Mouse (Mus musculus): ENCODE measurements around the gene Cdkn1b. TPM values are rescaled to one million over a fixed set of nuclear protein-coding genes. Genes with fewer than 3 reads are reported as not detected.

Gene Cdkn1b
- polyA plus RNA-seq, 1 experiment, result 59.8 TPM

GRCm38 (mm10) chr6:134943759-134944407, 23.7 kb downstream of the Cdkn1b start:
- peaks cover 18% of the 10 kb centered on the region for H3K4me1 ChIP-seq (ENCODE audit: control insufficient read depth, insufficient read depth, low read length)
- H3K27ac ChIP-seq (ENCODE audit: insufficient read depth, low read length), result peak overlapping the region; percentile 58
- TF ChIP-seq POLR2A (IDR thresholded peaks at IDR 0.05; ENCODE audit: low read depth, low read length), result no peak
- TF ChIP-seq CTCF (IDR thresholded peaks at IDR 0.05; ENCODE audit: borderline replicate concordance, insufficient read depth, low read length), result no peak
- no peak overlapping the region for H3K4me3 ChIP-seq (ENCODE audit: insufficient read depth, low read length)

GRCm38 (mm10) chr6:134946054-134946453, 25.9 kb downstream of the Cdkn1b start:
- TF ChIP-seq POLR2A (IDR thresholded peaks at IDR 0.05; ENCODE audit: low read depth, low read length), result no peak
- Histone ChIP-seq H3K4me3 (ENCODE audit: insufficient read depth, low read length) (no peak overlapping the region), H3K27ac (ENCODE audit: insufficient read depth, low read length) (peak overlapping the region; percentile 28), H3K4me1 (ENCODE audit: control insufficient read depth, insufficient read depth, low read length) (peaks cover 18% of the 10 kb centered on the region)

- TF ChIP-seq POLR2A (IDR thresholded peaks at IDR 0.05; ENCODE audit: low read depth, low read length) (no peak), CTCF (IDR thresholded peaks at IDR 0.05; ENCODE audit: borderline replicate concordance, insufficient read depth, low read length) (no peak)
- H3K4me1 ChIP-seq (ENCODE audit: control insufficient read depth, insufficient read depth, low read length), result peaks cover 18% of the 10 kb centered on the region
These were observed 26.7 kb downstream of the Cdkn1b start for GRCm38 (mm10) chr6:134946858-134947257.

GRCm38 (mm10) chr6:134947311-134948087, 27.3 kb downstream of the Cdkn1b start:
- peaks cover 18% of the 10 kb centered on the region for H3K4me1 ChIP-seq (ENCODE audit: control insufficient read depth, insufficient read depth, low read length)
- no peak for TF ChIP-seq POLR2A (IDR thresholded peaks at IDR 0.05; ENCODE audit: low read depth, low read length)
- TF ChIP-seq CTCF (IDR thresholded peaks at IDR 0.05; ENCODE audit: borderline replicate concordance, insufficient read depth, low read length), result 0 out of 2 replicates have a peak, but pooled peaks have one; percentile 12
- no peak overlapping the region for H3K4me3 ChIP-seq (ENCODE audit: insufficient read depth, low read length)
- H3K27ac ChIP-seq (ENCODE audit: insufficient read depth, low read length), result no peak overlapping the region

More at GRCm38 (mm10) chr6:134946858-134947257, 26.7 kb downstream of the Cdkn1b start:
- Histone ChIP-seq H3K27ac (ENCODE audit: insufficient read depth, low read length) (no peak overlapping the region), H3K4me3 (ENCODE audit: insufficient read depth, low read length) (no peak overlapping the region)

- Histone ChIP-seq H3K4me3 (ENCODE audit: insufficient read depth, low read length) (no peak overlapping the region), H3K27ac (ENCODE audit: insufficient read depth, low read length) (no peak overlapping the region), H3K4me1 (ENCODE audit: control insufficient read depth, insufficient read depth, low read length) (peaks cover 15% of the 10 kb centered on the region)
- TF ChIP-seq POLR2A (IDR thresholded peaks at IDR 0.05; ENCODE audit: low read depth, low read length) (no peak), CTCF (IDR thresholded peaks at IDR 0.05; ENCODE audit: borderline replicate concordance, insufficient read depth, low read length) (no peak)
These were observed 28.4 kb downstream of the Cdkn1b start for GRCm38 (mm10) chr6:134948522-134949061.

- Histone ChIP-seq H3K4me1 (ENCODE audit: control insufficient read depth, insufficient read depth, low read length) (peaks cover 8% of the 10 kb centered on the region), H3K27ac (ENCODE audit: insufficient read depth, low read length) (no peak overlapping the region), H3K4me3 (ENCODE audit: insufficient read depth, low read length) (no peak overlapping the region)
- TF ChIP-seq CTCF (IDR thresholded peaks at IDR 0.05; ENCODE audit: borderline replicate concordance, insufficient read depth, low read length), result no peak
- no peak for TF ChIP-seq POLR2A (IDR thresholded peaks at IDR 0.05; ENCODE audit: low read depth, low read length)
These were observed 29.0 kb downstream of the Cdkn1b start for GRCm38 (mm10) chr6:134949241-134949640.

- Histone ChIP-seq H3K4me3 (ENCODE audit: insufficient read depth, low read length) (no peak overlapping the region), H3K27ac (ENCODE audit: insufficient read depth, low read length) (no peak overlapping the region), H3K4me1 (ENCODE audit: control insufficient read depth, insufficient read depth, low read length) (no peaks in the 10 kb centered on the region)
- no peak for TF ChIP-seq CTCF (IDR thresholded peaks at IDR 0.05; ENCODE audit: borderline replicate concordance, insufficient read depth, low read length)
- no peak for TF ChIP-seq POLR2A (IDR thresholded peaks at IDR 0.05; ENCODE audit: low read depth, low read length)
These were observed 31.2 kb downstream of the Cdkn1b start for GRCm38 (mm10) chr6:134951364-134951763.

GRCm38 (mm10) chr6:134953976-134954375, 33.8 kb downstream of the Cdkn1b start:
- Histone ChIP-seq H3K4me1 (ENCODE audit: control insufficient read depth, insufficient read depth, low read length) (no peaks in the 10 kb centered on the region), H3K27ac (ENCODE audit: insufficient read depth, low read length) (no peak overlapping the region), H3K4me3 (ENCODE audit: insufficient read depth, low read length) (no peak overlapping the region)
- no peak for TF ChIP-seq CTCF (IDR thresholded peaks at IDR 0.05; ENCODE audit: borderline replicate concordance, insufficient read depth, low read length)
- no peak for TF ChIP-seq POLR2A (IDR thresholded peaks at IDR 0.05; ENCODE audit: low read depth, low read length)

GRCm38 (mm10) chr6:134956388-134956787, 36.2 kb downstream of the Cdkn1b start:
- TF ChIP-seq CTCF (IDR thresholded peaks at IDR 0.05; ENCODE audit: borderline replicate concordance, insufficient read depth, low read length), result no peak
- TF ChIP-seq POLR2A (IDR thresholded peaks at IDR 0.05; ENCODE audit: low read depth, low read length), result no peak
- no peak overlapping the region for H3K27ac ChIP-seq (ENCODE audit: insufficient read depth, low read length)
- H3K4me1 ChIP-seq (ENCODE audit: control insufficient read depth, insufficient read depth, low read length), result no peaks in the 10 kb centered on the region

GRCm38 (mm10) chr6:134961286-134961685, 41.1 kb downstream of the Cdkn1b start:
- no peak overlapping the region for H3K27ac ChIP-seq (ENCODE audit: insufficient read depth, low read length)
- TF ChIP-seq POLR2A (IDR thresholded peaks at IDR 0.05; ENCODE audit: low read depth, low read length) (no peak), CTCF (IDR thresholded peaks at IDR 0.05; ENCODE audit: borderline replicate concordance, insufficient read depth, low read length) (no peak)
- no peaks in the 10 kb centered on the region for H3K4me1 ChIP-seq (ENCODE audit: control insufficient read depth, insufficient read depth, low read length)
- H3K4me3 ChIP-seq (ENCODE audit: insufficient read depth, low read length), result no peak overlapping the region

More at GRCm38 (mm10) chr6:134956388-134956787, 36.2 kb downstream of the Cdkn1b start:
- no peak overlapping the region for H3K4me3 ChIP-seq (ENCODE audit: insufficient read depth, low read length)
